Mouse (Mus musculus) spleen, embryonic (tissue): ENCODE results near the gene Fcho1.

Experiments
- CTCF ChIA-PET: fragments of 350-600 bp; sonication (Branson Sonifier 250); formaldehyde crosslinking; loops from one replicate; lab custom pipeline; 2022; lab: Charles Lee

Fcho1 gene

DNA sequence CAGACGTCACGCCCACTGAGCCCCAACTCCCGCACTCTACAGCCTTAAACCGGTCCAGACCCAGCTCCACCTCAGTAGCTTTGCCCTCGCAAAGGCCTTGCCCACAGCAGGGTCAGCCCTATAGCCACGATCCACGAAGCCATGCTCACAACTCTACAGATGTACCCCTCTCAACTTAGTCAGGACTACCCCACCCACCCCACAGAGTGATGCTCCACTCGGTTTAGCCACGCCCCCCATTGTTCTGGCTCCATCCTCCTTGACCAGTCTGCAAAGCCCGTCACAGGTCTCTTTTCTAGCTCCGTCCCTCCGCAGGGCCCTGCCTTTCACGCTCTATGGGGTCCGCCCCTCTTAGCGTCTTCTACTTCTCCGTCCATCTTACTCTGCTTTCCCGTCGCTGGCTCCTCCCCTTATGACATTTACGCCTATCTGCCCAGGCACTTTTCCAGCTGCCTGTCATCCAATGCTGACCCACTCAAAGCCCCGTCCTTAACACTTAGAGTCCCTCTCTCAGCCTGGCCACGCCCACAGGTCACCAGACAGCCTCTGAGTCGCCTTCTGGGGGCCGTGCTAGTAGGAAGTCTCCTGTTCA lies 39.3 kb downstream of the Fcho1 start:
- CTCF ChIA-PET, result no interaction called here

DNA sequence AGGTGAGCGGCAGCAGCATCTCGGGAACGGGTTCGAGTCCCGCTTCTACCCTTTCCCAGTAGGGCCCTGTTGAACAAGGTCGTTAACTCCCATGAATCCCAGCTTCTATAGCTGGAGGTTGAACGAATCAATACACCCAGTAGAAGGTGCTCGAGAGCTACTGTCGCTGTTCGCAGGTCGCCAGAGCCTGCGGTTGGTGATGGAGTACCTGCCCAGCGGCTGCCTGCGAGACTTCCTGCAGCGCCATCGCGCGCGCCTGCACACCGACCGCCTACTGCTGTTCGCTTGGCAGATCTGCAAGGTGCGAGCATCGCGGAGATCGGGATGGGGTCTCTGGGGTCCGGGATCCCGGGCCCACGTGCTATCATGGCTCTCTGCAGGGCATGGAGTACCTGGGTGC lies 39.9 kb downstream of the Fcho1 start:
- CTCF ChIA-PET, result no interaction called here

DNA sequence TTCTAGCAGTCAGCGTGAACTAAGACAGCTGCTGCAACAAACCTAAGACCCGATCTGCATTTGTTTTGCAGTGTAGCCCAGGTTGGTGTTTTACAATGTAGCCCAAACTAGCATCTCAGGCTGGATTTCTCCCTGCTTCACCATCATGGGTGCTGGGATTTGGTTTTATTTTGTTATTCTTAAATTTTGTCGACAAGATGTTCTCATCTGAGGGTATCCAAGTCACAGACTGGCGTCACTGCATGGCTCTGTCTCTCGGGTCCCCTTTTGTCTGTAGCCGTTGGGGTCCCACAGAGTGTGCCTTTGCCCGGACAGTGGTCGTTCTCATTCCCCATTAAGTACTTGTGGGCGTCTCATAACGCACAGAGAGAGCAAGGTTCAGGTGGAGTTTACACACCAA lies 40.8 kb downstream of the Fcho1 start:
- CTCF ChIA-PET, result no interaction called here

DNA sequence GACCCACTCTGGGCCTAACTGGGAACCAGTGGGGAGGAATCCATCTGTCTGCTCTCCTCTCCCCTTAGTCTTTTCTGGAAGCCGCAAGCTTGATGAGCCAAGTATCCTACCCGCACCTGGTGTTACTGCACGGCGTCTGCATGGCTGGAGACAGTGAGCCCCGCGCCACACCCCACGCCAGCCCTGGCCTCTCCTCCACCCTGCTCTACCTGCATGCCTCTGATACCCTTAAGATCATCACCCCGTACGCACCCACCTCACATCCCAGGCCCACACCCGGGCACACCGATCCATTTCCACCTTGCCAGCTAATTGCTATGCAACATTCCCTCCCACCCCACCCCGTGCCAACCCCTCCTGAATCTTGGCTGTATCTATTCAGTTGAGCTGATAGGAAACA lies 42.7 kb downstream of the Fcho1 start:
- CTCF ChIA-PET, result no interaction called here

DNA sequence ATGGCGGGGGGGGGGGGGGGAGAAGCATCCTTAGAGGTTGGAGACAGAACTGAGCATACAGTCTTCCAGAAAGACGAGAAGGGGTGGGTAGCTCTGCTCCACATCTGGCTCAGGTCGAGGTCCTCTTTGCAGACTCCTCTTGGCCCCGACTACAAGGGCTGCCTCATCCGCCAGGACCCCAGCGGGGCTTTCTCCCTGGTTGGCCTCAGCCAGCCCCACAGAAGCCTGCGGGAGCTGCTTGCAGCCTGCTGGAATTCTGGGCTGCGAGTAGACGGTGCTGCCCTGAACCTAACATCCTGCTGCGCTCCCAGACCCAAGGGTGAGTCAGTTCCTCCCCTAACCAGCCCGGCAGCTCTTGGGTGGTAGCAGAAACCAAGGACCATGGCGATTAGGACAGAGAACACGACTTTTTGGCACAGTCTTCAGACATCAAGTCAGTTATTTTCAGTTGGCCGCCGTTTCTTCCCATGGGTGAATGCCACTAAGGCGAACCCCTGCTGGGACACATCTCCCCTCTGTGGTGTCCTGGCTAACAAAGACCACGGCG lies 44.1 kb downstream of the Fcho1 start:
- CTCF ChIA-PET, result no interaction called here

DNA sequence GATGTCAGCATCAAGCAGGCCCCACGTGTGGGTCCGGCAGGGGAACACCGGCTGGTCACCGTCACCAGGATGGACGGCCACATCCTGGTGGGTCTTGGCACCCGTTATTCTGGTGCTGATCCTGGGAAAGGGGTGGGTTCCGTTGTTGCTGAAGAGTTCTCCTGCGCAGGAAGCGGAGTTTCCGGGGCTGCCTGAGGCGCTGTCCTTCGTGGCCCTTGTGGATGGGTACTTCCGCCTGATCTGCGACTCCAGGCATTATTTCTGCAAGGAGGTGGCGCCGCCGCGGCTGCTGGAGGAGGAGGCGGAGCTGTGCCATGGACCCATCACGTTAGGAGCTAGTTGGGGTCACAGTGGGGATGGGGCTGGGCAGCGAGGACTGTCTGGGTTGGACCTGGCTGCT lies 45.0 kb downstream of the Fcho1 start:
- CTCF ChIA-PET, result no interaction called here

DNA sequence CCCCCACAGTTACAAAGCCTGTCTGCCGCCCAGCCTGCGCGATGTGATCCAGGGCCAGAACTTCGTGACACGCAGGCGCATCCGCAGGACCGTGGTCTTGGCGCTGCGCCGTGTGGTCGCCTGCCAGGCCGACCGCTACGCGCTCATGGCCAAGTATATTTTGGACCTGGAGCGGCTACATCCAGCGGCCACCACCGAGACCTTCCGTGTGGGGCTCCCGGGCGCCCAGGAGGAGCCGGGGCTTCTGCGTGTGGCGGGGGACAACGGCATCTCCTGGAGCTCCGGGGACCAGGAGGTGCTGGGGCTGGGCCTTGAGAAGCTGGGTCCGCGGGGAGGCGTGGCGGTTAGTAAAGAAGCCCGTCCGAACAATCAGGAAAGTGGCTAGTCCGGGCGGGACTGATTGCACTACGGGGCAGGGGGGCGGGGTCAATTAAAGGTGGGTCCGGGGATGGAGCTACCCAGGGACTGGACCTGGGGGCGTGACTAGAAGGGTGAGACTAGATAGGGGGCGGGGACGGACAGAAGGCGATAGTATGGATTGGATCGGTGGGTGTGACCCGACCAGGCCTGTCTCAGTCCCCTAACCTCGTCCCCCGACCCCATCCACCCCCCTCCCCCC lies 45.9 kb downstream of the Fcho1 start:
- CTCF ChIA-PET, result no interaction called here

DNA sequence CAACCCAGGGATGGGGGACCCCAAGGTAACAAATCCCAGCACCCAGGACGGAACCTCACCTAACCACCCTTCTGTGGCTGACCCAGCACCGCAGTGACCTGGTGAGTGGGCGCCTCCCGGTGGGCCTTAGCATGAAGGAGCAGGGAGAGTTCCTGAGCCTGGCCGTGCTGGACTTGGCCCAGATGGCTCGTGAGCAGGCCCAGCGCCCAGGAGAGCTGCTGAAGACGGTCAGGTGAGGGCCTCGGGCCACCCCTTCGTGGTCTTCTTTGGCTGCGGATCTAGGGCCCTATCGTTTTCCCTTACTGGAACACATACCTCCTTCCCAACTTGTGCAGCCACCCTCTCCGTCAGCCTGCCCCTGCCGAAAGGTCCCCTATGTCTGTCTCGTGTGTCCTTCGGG lies 46.4 kb downstream of the Fcho1 start:
- CTCF ChIA-PET, result no interaction called here

DNA sequence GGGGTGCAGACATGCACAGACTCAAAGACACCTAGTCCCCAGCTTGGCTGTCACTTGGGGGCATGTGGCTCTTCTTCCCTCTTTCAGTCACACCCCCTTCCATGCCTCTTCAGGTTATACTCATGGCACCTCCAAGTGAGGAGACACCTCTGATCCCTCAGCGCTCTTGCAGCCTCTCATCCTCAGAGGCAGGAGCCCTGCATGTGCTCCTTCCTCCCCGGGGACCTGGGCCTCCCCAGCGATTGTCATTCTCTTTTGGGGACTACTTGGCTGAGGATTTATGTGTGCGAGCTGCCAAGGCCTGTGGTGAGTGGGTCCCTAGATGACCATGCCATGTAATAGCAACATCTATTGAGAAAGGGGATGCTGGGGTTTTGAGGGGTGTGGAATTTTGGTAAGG lies 47.3 kb downstream of the Fcho1 start:
- CTCF ChIA-PET, result no interaction called here

DNA sequence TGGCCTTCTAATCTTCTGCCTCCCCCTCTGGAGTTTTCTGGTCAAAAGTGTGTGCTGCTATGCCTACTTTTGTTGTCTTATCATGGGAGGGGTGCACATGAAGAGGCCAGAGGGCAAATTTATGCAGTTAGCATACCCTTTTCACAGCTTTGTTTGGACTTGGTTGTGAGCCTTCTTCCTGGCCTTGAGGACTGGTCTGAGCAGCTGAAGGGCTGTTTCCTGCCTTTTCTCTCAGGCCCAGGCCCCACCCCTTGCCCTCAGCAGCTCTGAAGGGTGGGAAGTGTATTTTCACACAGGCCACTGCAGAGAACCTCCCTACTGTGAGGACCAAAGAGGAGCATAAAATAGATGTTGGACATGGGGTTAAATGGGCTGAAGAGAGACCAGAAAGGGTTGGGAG lies 48.0 kb downstream of the Fcho1 start:
- CTCF ChIA-PET, result interaction anchor here (0.6 kb wide), 1 partner anchor 80 kb away, joined by 3 read pairs; the partner anchor contains the start of gene Fam129c

DNA sequence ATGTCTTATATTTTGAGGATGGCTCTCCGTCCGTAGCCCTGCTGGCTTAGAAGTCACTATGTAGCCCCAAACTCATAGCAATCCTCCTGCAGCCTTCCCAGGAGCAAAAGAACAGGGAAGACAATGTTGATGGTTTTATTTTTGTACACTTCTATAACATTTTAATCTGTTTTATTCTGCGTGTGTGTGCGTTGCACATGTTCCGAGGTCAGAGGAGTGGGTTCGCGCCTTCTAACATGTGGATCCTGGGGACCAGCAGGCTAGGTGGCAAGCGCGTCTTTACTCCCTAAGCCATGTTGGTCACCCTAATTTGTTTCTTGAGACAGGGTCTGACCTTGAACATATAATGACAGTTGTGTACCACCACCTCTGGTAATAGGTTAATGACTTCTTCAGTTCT lies 48.7 kb downstream of the Fcho1 start:
- CTCF ChIA-PET, result interaction anchor here (0.6 to 0.8 kb wide), 2 partner anchors 38 to 84 kb away, joined by 3 to 5 read pairs; no protein-coding TSS in a partner anchor

DNA sequence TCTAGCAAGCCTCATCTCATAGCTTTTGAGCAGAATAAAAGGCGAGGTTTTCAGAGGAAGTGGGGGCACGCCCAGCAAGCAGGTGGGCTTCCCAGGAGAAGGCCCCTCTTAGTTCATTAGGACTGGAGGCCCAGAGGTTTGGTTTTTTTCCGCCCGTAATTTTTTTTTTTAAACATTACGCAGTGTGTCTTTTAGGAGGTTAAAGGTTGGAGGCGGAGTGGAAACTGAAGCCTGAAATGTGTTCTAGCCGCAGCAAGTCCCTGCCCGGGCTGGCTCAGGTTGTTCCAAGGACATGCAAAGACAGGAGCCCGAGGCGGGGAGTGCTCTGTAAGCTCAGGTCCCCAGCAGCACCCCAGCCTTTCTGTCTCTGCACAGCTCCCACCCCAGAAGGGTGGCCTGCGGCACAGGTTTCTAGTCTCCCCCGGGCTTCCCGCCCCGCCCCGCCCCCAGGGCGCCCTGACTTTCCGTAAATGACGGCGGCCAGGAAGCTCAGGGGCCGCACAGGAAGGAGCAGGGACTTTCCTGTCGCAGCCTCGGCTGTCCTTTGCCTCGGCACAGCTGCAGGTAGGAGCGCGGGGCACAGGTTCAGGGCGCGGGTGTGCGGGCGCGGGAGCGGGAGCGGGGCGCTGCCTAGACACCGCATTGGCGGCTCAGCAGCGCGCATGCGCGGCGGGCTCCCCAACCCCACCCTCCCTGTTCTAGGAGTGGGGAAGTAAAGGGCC lies 49.3 kb downstream of the Fcho1 start, which contains the start of gene Jak3:
TSS of gene Jak3 (plus strand) at position 277 of the 722 bp plus-strand sequence.
- CTCF ChIA-PET, result interaction anchor here (0.6 to 0.8 kb wide), 2 partner anchors 37 to 83 kb away, joined by 3 to 5 read pairs; no protein-coding TSS in a partner anchor

DNA sequence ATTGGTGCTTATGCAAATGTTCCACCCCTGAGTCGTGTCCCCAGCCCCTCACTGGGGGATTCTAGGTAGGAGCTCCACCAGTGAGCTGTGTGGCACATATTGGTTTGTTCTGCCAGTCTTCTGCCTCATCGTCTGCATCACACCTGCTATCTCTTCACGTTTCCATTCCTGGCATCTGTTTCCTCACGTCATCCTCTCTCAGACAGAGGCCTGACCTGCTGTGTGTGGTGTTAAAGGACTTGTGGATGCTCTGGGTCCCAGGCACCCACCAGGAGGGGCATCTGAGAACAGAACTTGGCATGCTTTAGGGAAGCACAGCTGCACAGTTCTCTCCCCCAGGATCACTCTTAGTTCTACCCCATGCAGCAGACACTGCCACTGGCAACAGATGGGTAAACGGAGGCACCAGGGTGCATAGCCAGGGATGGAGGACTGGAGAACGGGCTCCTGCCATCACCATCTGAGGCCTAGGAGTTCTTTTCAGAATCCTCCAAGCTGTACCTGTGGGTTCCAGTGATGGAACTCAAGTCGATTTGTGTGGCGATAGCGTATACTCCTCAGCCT lies 50.0 kb downstream of the Fcho1 start:
- CTCF ChIA-PET, result no interaction called here

DNA sequence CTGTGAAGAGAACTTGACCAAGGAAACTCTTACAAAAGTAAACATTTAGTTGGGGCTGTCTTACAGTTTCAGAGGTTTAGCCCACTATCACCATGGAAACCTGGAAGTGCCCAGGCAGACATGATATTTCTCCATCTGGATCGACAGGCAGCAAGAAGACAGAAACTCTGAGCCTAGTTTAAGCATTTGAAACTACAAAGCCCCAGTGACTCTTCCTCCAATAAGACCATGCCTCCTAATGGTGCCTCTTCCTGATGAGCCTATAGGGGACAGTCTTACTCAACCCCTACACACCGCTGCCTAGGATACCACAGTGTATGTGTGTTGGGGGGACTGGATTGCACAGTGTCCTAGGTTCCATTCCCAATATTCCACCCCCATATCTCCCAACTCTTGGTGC lies 51.4 kb downstream of the Fcho1 start:
- CTCF ChIA-PET, result interaction anchor here (0.7 kb wide), 1 partner anchor 776 kb away, joined by 4 read pairs; no protein-coding TSS in a partner anchor

DNA sequence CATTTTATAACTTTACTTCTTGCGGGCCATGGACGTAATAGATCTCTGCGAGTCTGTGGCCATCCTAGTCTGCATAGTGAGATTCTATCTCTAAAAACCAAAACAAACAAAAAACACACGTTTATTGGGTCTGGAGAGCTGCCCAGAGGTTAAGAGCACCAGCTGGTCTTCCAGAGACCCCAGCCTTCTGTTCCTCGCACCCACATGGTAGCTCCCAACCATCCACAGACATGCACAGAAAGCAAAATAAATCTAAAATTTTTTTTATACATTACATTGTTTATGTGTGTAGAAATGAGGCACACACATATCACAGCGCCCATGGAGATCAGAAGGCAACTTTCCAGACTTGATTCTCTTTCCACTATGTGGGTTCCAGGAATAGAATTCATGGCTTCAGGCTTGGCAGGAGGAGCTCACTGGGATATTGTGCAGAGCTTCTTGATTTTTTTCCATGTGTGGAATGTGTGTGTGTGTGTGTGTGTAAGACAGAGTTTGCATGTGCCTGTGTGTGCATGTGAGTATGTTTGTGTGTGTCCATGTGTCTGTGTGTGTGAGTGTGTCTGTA lies 53.3 kb downstream of the Fcho1 start:
- CTCF ChIA-PET, result interaction anchor here (0.7 kb wide), 1 partner anchor 126 kb away, joined by 4 read pairs; no protein-coding TSS in a partner anchor

DNA sequence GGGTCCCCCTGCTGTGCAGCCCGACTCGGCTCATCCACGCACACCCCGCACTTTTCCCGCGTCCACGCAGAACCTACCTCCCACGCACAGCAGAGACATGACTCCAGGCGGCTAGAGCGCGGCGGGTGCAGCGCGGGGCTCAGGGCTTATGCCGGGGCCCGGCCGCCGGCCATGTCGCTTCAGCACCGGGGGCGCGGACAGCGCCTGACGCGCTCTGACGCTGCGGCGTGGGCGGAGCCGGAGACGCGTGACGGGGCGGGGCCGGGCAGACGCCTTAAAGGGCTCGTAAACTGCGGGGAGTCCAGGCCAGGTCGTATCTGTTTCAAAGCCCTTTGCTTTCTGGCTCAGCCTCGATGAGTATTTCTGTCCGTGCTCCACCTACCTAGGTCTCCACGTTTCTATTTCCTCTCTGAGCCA lies 54.0 kb downstream of the Fcho1 start, which contains the start of gene Unc13a:
TSS of gene Unc13a (minus strand) at position 209 of the 417 bp plus-strand sequence.
- CTCF ChIA-PET, result interaction anchor here (0.7 kb wide), 1 partner anchor 125 kb away, joined by 4 read pairs; no protein-coding TSS in a partner anchor

DNA sequence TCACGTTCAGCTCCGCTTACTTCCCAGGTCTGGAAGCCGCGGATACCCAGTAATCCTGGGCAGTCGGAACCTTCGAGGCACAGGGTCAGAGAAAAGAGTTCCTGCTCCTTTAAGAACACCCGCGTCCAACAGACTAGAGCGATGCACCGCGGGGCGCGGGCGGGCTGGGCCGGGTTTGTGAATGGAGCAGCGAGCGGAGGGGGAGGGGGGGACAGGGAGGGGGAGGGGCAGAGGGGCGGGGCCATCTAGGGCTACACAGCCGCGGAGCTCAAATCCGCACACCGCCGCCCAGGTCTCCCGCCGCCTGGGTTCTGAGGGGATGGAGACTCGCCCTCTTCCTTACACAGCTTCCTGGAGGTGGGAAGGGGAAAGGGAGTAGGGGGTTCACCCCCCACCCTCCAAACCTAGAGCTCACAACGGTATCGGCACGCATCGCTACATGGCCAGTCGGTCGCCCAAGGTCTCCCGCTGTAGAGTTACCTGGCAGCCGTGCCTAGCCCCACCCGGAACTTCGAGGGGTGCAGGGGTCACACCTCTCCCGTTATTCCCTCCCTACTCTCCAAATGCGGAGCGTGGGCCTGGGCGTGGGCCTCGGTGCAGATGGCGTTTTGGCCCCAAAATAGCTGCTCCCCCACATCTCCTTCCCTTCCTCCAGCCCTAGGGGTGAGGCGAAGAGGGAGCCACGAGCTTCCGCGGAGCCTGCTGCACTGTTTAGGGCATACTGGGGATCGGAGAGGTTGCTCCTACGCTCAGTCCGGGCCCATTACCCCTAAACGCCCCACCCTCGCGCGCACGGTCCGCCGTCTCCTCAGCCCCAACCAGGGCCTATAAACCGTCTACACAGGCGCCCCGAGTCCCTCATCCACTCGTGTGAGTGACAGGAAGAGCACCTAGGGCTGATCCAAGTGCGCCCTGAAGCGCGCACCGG lies 54.6 kb downstream of the Fcho1 start:
- CTCF ChIA-PET, result interaction anchor here (0.8 to 1.0 kb wide), 2 partner anchors 74 to 78 kb away, joined by 3 to 6 read pairs; no protein-coding TSS in a partner anchor

DNA sequence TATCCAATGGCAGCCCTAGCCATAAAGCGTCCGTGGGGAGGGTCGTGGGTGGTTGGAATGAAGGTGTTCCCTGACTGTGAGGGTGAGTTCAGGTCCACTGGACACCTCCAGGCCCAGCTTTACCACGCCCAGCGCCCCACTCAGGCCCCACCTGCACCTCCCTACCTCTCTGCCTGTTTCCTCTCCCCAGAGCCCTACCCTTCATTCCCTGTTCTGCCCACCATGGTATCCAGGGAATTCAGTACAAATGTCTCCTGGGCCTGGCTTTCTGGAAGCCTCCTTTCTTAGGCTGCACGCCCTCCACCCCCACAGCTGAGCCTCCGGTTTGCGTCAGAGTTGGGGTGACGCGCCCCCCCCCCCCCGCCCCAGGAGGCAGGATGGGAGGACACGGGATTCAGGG lies 55.3 kb downstream of the Fcho1 start:
- CTCF ChIA-PET, result interaction anchor here (1.0 kb wide), 1 partner anchor 77 kb away, joined by 6 read pairs; no protein-coding TSS in a partner anchor

DNA sequence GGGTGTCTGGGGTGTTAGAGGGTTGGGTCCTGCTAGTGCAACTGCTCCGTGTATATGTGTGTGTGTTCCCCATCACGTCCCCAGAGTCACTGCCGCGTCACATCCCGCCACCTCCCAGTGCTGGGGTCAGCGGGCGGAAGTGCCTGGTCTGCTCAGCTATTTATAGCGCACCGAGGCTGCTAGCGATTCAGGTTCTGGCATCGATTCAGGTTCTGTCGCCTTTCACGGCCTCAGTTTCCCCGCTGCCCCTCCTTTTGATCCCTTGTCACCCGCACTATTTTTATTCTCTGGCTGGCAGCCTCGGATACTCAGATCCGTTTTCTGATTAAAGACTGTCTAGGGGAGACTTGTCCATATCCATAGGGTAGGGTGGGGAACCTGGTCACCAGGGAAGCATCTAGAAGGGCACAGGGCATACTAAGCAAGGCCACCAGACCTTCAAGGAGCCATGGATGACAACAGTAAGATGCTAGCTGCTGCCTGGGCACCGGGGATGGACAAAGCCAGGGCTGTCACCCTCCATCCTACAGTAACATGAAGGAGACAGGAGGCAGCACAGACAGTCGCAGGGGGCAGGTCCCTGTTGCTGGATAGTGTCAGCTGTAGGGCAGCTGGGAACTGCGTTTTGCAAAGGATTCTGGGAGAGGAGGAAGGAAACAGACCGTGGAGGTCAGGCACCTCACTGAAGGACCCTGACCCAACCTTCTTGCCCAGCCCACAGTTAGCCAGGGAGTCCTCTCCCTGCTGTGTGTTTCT lies 57.1 kb downstream of the Fcho1 start:
- CTCF ChIA-PET, result no interaction called here
